Mouse (Mus musculus) bone marrow macrophage, adult 2 months (primary cell): ENCODE results near the gene Traf1.

Source experiments
- CTCF ChIP-seq: IDR thresholded peaks from 2 replicates; pipeline ENCODE4 v1.5.1; 2012; ENCODE audit warnings: low read depth, mild to moderate bottlenecking, low read length, moderate library complexity
- POLR2A ChIP-seq: IDR thresholded peaks from 2 replicates; pipeline ENCODE4 v1.6.1; 2012; ENCODE audit warnings: mild to moderate bottlenecking, low read depth, low read length, borderline replicate concordance

DNA sequence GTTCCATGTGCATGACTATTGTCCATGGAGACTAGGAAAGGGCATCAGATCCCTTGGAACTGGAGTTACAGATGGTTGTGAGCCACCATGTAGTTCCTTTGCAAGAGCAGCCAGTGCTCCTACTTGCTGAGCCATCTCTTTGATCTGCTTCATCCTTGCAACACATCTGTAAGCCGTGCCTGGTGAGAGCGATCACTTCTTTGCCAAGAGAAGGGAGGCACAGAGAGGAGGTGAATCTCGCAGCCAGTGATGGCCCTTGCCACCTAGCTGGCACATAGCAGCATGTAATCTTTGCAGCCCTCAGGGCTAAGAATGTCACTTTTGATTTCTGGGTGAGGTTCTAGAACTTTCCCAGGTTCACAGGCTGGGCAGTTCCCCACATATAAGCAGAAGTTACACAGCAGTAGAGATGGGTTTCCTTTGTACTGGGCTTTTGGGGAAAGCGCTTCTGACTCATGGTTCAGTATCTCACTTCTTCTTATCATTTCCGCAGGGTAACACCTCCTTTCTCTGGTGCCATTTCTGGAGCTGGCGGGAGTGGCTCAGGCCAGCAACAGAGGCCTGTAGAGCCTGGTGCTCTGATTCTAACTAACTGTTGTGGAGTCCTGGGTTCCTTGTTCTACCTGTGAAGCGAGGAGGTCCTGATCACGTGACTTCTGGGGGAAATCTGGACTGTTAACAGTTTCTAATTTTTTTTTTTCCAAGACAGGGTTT is 15.5 kb upstream of the Traf1 start:
- TF ChIP-seq POLR2A (no peak), CTCF (no peak)
